Mouse (Mus musculus): ENCODE measurements around the gene Oas1d.
"Not testable (repeated sequence)": the region's sequence is repeated elsewhere in the genome, so short reads cannot be mapped to it uniquely, and the experiment has no call there.

The Oas1d gene

GRCm38 (mm10) chr5:120914204-120914603 is at the start of gene Oas1d:
Oas1d (plus strand) TSS chr5:120914536.
- not testable (repeated sequence) for DNase-seq (ENCODE audit: low spot score)

- DNase-seq (ENCODE audit: low spot score) = peak; percentile 25
Measured at GRCm38 (mm10) chr5:120865336-120865860, 48.9 kb upstream of the Oas1d start.

- no peak for DNase-seq (ENCODE audit: low spot score)
Measured at GRCm38 (mm10) chr5:120869436-120870015, 44.8 kb upstream of the Oas1d start.

DNA sequence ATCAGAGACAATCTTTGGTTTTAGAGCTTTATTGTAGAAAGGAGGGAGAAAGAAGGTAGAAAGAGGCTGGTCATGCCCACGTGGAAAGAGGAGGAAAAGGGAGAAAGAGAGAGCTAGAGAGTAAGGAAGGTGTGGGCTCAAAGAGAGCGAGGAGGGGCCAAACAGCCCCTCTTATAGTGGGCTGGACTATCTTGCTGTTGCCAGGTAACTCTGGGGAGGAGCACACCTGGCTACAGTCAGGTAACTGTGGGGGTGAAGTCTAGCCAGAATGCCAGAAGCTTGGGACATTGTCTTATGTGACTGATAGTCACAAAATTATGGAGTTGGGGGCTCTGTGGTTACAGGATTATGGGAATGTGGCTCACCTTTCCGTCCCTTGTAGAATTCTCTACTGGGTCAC is 44.3 kb upstream of the Oas1d start:
- no peak for DNase-seq (ENCODE audit: low spot score)

GRCm38 (mm10) chr5:120870782-120871181 is 43.6 kb upstream of the Oas1d start:
- DNase-seq (ENCODE audit: low spot score) = no peak

- DNase-seq (ENCODE audit: low spot score) = no peak
Measured at GRCm38 (mm10) chr5:120871469-120871868, 42.9 kb upstream of the Oas1d start.

DNA sequence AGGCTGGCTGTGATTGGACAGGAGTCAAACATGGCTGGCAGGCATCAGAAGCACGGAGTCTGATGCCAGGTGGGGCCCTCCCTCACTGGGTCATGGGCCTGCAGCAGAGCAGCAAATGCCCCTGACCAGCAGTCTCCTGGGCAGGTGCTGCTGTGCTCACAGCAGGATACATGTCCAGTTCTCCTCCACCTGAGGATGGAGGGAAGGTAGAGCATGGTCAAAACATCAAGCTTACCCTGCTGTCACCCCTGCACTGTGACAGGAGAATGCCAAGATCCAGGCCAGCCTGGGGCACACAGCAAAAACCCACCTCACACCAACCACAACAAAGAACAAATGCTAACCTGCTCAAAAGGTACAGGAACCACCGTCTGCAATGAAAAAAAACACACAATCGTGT is 37.5 kb upstream of the Oas1d start:
- DNase-seq (ENCODE audit: low spot score) = not testable (repeated sequence)

DNA sequence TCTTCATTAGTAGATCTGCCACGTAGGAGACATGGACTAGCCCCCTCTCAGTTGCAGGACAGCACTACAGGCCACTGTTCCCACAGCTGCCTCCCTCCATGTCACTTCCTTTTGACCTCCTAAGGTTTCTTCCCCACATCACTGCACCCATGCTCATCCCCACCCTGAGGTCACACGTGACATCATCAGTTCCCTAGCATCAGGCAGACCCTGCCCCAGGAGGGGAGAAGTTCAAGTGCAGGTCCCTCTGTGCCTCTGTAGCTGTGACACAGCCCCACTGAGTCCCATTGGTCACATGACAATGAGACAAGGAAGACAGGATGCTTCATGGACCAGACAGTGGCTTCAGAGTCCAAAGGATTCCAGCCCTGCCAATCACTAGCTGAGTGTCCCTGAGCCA is 36.9 kb upstream of the Oas1d start:
- not testable (repeated sequence) for DNase-seq (ENCODE audit: low spot score)

DNA sequence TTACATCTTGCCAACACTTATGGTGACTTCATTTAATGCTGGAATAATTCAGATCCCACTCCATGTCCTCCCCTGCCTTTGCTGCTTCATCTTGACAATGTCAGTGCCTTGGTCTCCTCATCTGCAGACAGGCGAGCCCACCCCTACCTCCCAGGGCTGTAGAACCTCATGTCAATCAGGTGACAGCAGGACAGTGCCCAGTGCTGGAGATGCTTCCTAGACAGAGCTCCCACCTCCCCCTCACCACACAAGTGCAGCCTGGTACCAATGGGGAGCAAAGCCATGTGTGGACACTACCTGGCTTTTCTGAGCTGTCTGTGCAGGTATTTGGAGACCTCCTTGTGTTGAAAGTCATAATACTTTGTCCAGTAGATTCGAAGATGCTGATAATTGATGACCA is 35.5 kb upstream of the Oas1d start:
- DNase-seq (ENCODE audit: low spot score) = not testable (repeated sequence)

- DNase-seq (ENCODE audit: low spot score) = not testable (repeated sequence)
Measured at GRCm38 (mm10) chr5:120881681-120882080, 32.7 kb upstream of the Oas1d start.

GRCm38 (mm10) chr5:120887413-120887812 is 26.9 kb upstream of the Oas1d start, which contains the start of gene Oas1g:
Oas1g (minus strand) TSS chr5:120887613.
- DNase-seq (ENCODE audit: low spot score) = not testable (repeated sequence)

DNA sequence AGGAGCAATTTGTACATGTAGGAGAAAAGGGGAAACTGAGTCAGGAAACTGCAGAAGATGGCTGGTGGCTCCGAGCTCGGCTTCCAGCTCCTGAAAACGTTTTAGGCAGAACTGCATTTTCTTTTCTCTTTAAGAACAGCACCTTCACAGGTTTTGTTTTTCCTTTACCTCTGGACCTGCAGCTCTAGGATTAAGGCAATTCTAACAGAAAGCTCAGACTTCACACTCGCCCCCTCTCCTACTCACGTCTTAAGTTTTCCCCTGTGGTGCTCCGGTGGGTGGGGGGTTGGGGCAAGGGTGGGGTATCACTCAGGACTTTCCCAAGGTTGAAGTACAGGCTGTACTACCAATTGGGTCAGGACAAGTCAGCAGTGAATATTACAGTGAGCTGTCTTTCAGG is 26.5 kb upstream of the Oas1d start:
- DNase-seq (ENCODE audit: low spot score) = no peak

GRCm38 (mm10) chr5:120888294-120888815 is 26.0 kb upstream of the Oas1d start:
- not testable (repeated sequence) for DNase-seq (ENCODE audit: low spot score)

DNA sequence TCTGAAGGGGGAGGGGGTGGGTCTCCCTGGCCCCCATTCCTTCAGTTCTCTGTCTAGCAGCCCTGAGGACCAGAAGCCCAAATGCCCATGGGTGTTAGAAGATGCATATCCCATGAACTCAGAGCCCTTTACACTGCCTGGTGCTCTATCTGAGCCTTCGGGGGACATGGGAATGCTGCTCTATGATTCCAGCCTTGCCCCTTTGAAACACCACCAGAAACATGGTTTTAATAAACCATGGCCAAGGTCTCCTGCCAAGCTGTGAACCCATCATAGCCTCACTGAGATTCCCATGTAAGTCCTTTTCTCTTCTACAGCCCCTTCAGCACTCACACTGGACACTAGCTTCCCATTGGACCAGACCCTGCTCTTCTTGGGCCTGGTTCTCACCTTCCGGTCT is 24.3 kb upstream of the Oas1d start:
- DNase-seq (ENCODE audit: low spot score) = no peak

DNA sequence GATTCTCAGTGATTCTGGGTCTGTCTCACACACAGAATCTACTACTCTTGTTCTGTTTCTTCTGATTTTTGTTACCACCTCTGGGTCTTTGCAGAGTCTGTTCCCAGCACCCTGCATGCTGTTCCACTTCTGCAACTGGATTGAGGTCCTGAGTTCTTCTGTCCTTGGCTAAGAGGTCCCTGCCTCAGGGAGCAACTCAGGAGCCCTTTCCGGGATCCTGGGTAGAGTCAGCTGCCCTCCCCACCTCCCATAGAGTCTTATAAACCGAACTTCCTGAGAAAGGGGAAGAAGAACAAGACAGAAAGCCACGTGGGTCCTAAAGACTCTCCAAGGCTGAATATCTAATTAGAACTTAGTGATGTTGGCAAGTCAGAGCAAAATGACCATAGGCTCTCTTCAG is 23.3 kb upstream of the Oas1d start:
- no peak for DNase-seq (ENCODE audit: low spot score)

DNA sequence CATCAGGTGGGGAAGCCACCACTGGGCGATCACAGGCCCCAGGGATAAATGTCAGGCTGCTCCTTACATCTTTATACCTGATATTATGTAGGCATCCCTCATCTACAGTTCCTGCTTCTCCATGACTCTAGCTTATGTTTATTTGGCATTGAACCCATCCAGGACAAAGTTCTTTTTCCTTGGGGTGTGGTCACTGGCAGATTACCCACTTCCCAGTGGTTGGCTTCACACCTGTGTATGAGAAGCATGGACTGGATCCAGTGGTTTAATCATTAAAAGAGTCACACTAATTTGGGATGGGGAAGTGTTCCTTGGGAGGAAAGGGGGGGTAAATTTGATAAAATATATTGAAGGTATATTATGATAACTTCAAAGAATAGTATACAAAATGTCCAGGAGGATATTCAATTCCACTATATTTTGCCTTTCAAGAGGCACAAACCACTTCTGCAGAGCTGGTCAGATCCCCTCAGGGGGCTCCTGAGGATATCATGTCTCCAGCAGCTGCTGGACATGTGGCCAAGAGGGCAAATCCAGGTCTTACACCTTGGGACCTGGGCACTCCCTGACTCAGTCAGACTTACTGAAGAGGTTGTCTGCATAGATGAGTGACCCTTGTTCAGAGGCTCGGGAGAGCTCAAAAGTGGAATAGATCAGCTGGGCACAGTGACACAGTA is 22.6 kb upstream of the Oas1d start:
- not testable (repeated sequence) for DNase-seq (ENCODE audit: low spot score)

DNA sequence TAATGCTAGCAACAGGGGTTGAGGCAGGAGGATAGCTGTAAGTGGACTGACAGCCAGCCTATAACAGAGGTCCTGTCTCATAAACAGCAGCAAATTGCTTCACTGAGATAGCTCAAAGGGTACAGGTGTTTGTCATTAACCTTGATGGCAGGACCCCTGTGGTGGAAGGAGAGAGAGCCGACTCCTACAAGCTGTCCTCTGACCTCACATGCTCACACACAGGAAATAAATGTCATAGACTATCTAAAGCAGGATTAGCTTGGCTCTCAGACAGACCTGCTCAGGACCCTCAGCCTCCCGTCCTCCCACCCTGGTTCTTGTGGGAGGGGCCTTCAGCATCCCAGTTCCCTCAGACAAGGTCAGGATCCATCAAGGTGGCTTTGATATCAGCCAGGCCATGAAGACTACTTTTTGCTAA is 22.1 kb upstream of the Oas1d start:
- no peak for DNase-seq (ENCODE audit: low spot score)

DNA sequence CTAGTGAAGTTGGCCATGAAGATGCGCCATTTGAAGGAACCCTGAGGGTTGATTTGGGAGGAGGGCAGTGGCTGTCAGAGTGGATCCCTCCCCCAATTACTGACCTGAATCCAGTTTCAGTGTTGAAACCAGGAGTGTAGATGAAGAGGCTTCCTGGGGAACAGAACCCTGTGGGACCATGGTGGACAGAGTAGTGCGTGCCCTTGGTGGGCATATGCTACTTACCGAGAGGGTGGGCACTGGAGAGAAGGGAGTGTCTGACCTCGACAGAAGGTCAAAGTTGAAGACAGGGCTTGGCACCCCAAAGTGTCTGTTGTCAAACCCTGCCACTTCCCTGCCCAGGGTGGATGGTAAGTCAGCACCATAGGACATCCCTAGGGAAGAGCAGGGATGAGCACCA is 20.5 kb upstream of the Oas1d start:
- not testable (repeated sequence) for DNase-seq (ENCODE audit: low spot score)

- DNase-seq (ENCODE audit: low spot score) = not testable (repeated sequence)
Measured at GRCm38 (mm10) chr5:120894692-120895091, 19.6 kb upstream of the Oas1d start.

- DNase-seq (ENCODE audit: low spot score) = no peak
Measured at GRCm38 (mm10) chr5:120895231-120895900, 19.0 kb upstream of the Oas1d start.

- no peak for DNase-seq (ENCODE audit: low spot score)
Measured at GRCm38 (mm10) chr5:120898307-120898706, 16.0 kb upstream of the Oas1d start.

DNA sequence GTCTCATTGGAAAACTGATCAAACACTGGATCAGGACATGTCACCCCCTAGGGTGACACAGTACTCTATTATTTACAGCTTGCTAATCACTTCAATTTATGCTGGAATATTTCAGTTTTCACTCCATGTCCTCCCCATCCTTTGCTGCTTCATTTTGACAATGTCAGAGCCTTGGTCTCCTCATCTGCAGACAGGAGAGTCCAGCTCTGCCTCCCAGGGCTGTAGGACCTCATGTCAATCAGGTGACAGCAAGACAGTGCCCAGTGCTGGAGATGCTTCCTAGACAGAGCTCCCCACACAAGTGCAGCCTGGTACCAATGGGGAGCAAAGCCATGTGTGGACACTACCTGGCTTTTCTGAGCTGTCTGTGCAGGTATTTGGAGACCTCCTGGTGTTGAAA is 15.6 kb upstream of the Oas1d start:
- DNase-seq (ENCODE audit: low spot score) = no peak

- DNase-seq (ENCODE audit: low spot score) = no peak
Measured at GRCm38 (mm10) chr5:120900666-120901065, 13.7 kb upstream of the Oas1d start.
